Mouse (Mus musculus): Measurements from ENCODE around the gene M1ap. TPM values are rescaled to one million over a fixed set of nuclear protein-coding genes. Genes with fewer than 3 reads are reported as not detected.

Gene M1ap
- total RNA-seq, 2 experiments from 2014 or later = not detected

GRCm38 (mm10) chr6:83006114-83006513 lies 59.4 kb downstream of the M1ap start:
- no peak for DNase-seq (ENCODE audit: low spot score in 2 of 2)

- no peak for DNase-seq (ENCODE audit: low spot score in 2 of 2)
Measured at GRCm38 (mm10) chr6:83008659-83009058, 62.0 kb downstream of the M1ap start.

- no peak for DNase-seq (ENCODE audit: low spot score in 2 of 2)
Measured at GRCm38 (mm10) chr6:83010010-83010409, 63.3 kb downstream of the M1ap start.

GRCm38 (mm10) chr6:83011255-83011654 lies 64.6 kb downstream of the M1ap start:
- no peak for DNase-seq (ENCODE audit: low spot score in 2 of 2)

GRCm38 (mm10) chr6:83011756-83012155 lies 65.1 kb downstream of the M1ap start:
- DNase-seq (ENCODE audit: low spot score in 2 of 2) = no peak

GRCm38 (mm10) chr6:83013444-83013843 lies 66.7 kb downstream of the M1ap start:
- no peak for DNase-seq (ENCODE audit: low spot score in 2 of 2)

- DNase-seq (ENCODE audit: low spot score in 2 of 2) = no peak
Measured at GRCm38 (mm10) chr6:83014482-83015466, 68.1 kb downstream of the M1ap start.

GRCm38 (mm10) chr6:83015749-83016148 lies 69.0 kb downstream of the M1ap start:
- no peak for DNase-seq (ENCODE audit: low spot score in 2 of 2)

- DNase-seq (ENCODE audit: low spot score in 2 of 2) = no peak
Measured at GRCm38 (mm10) chr6:83017190-83017589, 70.5 kb downstream of the M1ap start.

- no peak for DNase-seq (ENCODE audit: low spot score in 2 of 2)
Measured at GRCm38 (mm10) chr6:83019044-83019443, 72.3 kb downstream of the M1ap start.

GRCm38 (mm10) chr6:83020121-83020520 lies 73.4 kb downstream of the M1ap start:
- no peak for DNase-seq (ENCODE audit: low spot score in 2 of 2)

GRCm38 (mm10) chr6:83020836-83021593 lies 74.3 kb downstream of the M1ap start:
- DNase-seq (ENCODE audit: low spot score in 2 of 2) = no peak

GRCm38 (mm10) chr6:83023008-83023407 lies 76.3 kb downstream of the M1ap start:
- DNase-seq (ENCODE audit: low spot score in 2 of 2) = no peak

- DNase-seq (ENCODE audit: low spot score in 2 of 2) = no peak
Measured at GRCm38 (mm10) chr6:83023786-83024185, 77.1 kb downstream of the M1ap start.

- DNase-seq (ENCODE audit: low spot score in 2 of 2) = no peak
Measured at GRCm38 (mm10) chr6:83024421-83024820, 77.7 kb downstream of the M1ap start.

- DNase-seq (ENCODE audit: low spot score in 2 of 2) = no peak
Measured at GRCm38 (mm10) chr6:83025221-83025620, 78.5 kb downstream of the M1ap start.

- DNase-seq (ENCODE audit: low spot score in 2 of 2) = no peak
Measured at GRCm38 (mm10) chr6:83027293-83027692, 80.6 kb downstream of the M1ap start.

- DNase-seq (ENCODE audit: low spot score in 2 of 2) = no peak
Measured at GRCm38 (mm10) chr6:83027706-83028105, 81.0 kb downstream of the M1ap start.

- DNase-seq (ENCODE audit: low spot score in 2 of 2) = no peak
Measured at GRCm38 (mm10) chr6:83029777-83030176, 83.1 kb downstream of the M1ap start.

- no peak for DNase-seq (ENCODE audit: low spot score in 2 of 2)
Measured at GRCm38 (mm10) chr6:83031111-83031510, 84.4 kb downstream of the M1ap start.

GRCm38 (mm10) chr6:83031921-83032590 lies 85.4 kb downstream of the M1ap start:
- no peak for DNase-seq (ENCODE audit: low spot score in 2 of 2)

Measured in layer of hippocampus, postnatal 10 days (tissue).